Mouse (Mus musculus): ENCODE measurements around the gene Atp2b4.

Gene Atp2b4

GRCm38 (mm10) chr1:133797979-133798820 is 2.6 kb downstream of the Atp2b4 start:
- DNase-seq (ENCODE audit: low spot score in 2 of 2): no peak

GRCm38 (mm10) chr1:133797327-133797978 is 3.4 kb downstream of the Atp2b4 start:
- DNase-seq (ENCODE audit: low spot score in 2 of 2): no peak

GRCm38 (mm10) chr1:133793646-133794045 is 7.2 kb downstream of the Atp2b4 start:
- DNase-seq (ENCODE audit: low spot score in 2 of 2): no peak

- no peak for DNase-seq (ENCODE audit: low spot score in 2 of 2)
Measured at GRCm38 (mm10) chr1:133790011-133790410, 10.8 kb downstream of the Atp2b4 start.

GRCm38 (mm10) chr1:133788864-133789263 is 12.0 kb downstream of the Atp2b4 start:
- no peak for DNase-seq (ENCODE audit: low spot score in 2 of 2)

- DNase-seq (ENCODE audit: low spot score in 2 of 2): no peak
Measured at GRCm38 (mm10) chr1:133787500-133788210, 13.2 kb downstream of the Atp2b4 start.

- no peak for DNase-seq (ENCODE audit: low spot score in 2 of 2)
Measured at GRCm38 (mm10) chr1:133784621-133785020, 16.2 kb downstream of the Atp2b4 start.

GRCm38 (mm10) chr1:133781531-133781930 is 19.3 kb downstream of the Atp2b4 start:
- DNase-seq (ENCODE audit: low spot score in 2 of 2): no peak

GRCm38 (mm10) chr1:133779043-133779442 is 21.8 kb downstream of the Atp2b4 start:
- DNase-seq (ENCODE audit: low spot score in 2 of 2): no peak

- peak; percentile 46 to 63 for DNase-seq (ENCODE audit: low spot score in 2 of 2)
Measured at GRCm38 (mm10) chr1:133777651-133778231, 23.1 kb downstream of the Atp2b4 start.

- DNase-seq (ENCODE audit: low spot score in 2 of 2): no peak
Measured at GRCm38 (mm10) chr1:133772553-133772952, 28.3 kb downstream of the Atp2b4 start.

- no peak for DNase-seq (ENCODE audit: low spot score in 2 of 2)
Measured at GRCm38 (mm10) chr1:133771831-133772399, 28.9 kb downstream of the Atp2b4 start.

- DNase-seq (ENCODE audit: low spot score in 2 of 2): no peak
Measured at GRCm38 (mm10) chr1:133767994-133768393, 32.8 kb downstream of the Atp2b4 start.

- DNase-seq (ENCODE audit: low spot score in 2 of 2): no peak
Measured at GRCm38 (mm10) chr1:133766901-133767529, 33.8 kb downstream of the Atp2b4 start.

GRCm38 (mm10) chr1:133765376-133765775 is 35.5 kb downstream of the Atp2b4 start:
- DNase-seq (ENCODE audit: low spot score in 2 of 2): no peak

- DNase-seq (ENCODE audit: low spot score in 2 of 2): no peak
Measured at GRCm38 (mm10) chr1:133762946-133763422, 37.9 kb downstream of the Atp2b4 start.

GRCm38 (mm10) chr1:133761278-133761677 is 39.6 kb downstream of the Atp2b4 start:
- no peak for DNase-seq (ENCODE audit: low spot score in 2 of 2)

GRCm38 (mm10) chr1:133754317-133754868 is 46.4 kb downstream of the Atp2b4 start:
- no peak for DNase-seq (ENCODE audit: low spot score in 2 of 2)

- no peak for DNase-seq (ENCODE audit: low spot score in 2 of 2)
Measured at GRCm38 (mm10) chr1:133753325-133753724, 47.5 kb downstream of the Atp2b4 start.

GRCm38 (mm10) chr1:133751621-133752020 is 49.2 kb downstream of the Atp2b4 start:
- no peak for DNase-seq (ENCODE audit: low spot score in 2 of 2)

GRCm38 (mm10) chr1:133749954-133750353 is 50.9 kb downstream of the Atp2b4 start:
- DNase-seq (ENCODE audit: low spot score in 2 of 2): no peak

Measured in urinary bladder, postnatal 36 days (tissue).